Mouse (Mus musculus) liver, embryonic 16.5 days (tissue): Measurements from ENCODE around the gene Snx5. TPM values are rescaled to one million over a fixed set of nuclear protein-coding genes. Genes with fewer than 3 reads are reported as not detected.
A peak's percentile ranks its signal among the peaks of the same experiment; 100 is the strongest.

Source experiments
- ATAC-seq: fragments of 200-750 bp; cut with Nextera tagmentation; 2 replicates; pipeline ENCODE4 v1.8.0; 2017; ENCODE audit warnings: low read depth, mild to moderate bottlenecking, moderate number of reproducible peaks, moderate library complexity
- H3K27ac ChIP-seq: fragments of 300-500 bp; sonication (generic); 2 replicates; pipeline ENCODE4 v1.5.1; 2014; ENCODE audit warnings: mild to moderate bottlenecking, low read length
- H3K27me3 ChIP-seq: fragments of 300-500 bp; sonication (generic); 2 replicates; pipeline ENCODE4 v1.6.1; 2014; ENCODE audit warnings: low read depth, low read length, mixed read lengths; ENCODE audit not compliant: control insufficient read depth, insufficient read depth
- H3K36me3 ChIP-seq: fragments of 300-500 bp; sonication (generic); 2 replicates; pipeline ENCODE4 v1.6.1; 2014; ENCODE audit warnings: mild to moderate bottlenecking; ENCODE audit not compliant: control insufficient read depth, insufficient read depth
- H3K4me1 ChIP-seq: fragments of 300-500 bp; sonication (generic); 2 replicates; pipeline ENCODE4 v1.6.1; 2014; ENCODE audit warnings: low read depth, low read length, mixed read lengths; ENCODE audit not compliant: control insufficient read depth
- H3K4me2 ChIP-seq: fragments of 300-500 bp; sonication (generic); 2 replicates; pipeline ENCODE4 v1.6.1; 2014; ENCODE audit warnings: low read depth, low read length, mixed read lengths
- H3K4me3 ChIP-seq: fragments of 300-500 bp; sonication (generic); 2 replicates; pipeline ENCODE4 v1.5.1; 2014; ENCODE audit warnings: low read depth, mild to moderate bottlenecking, low read length
- H3K9ac ChIP-seq: fragments of 300-500 bp; sonication (generic); 2 replicates; pipeline ENCODE4 v1.6.1; 2014; ENCODE audit warnings: low read depth, low read length
- H3K9me3 ChIP-seq: fragments of 300-500 bp; sonication (generic); replicated peaks from 2 replicates; pipeline ENCODE4 v1.6.1; 2016; ENCODE audit warnings: low read length; ENCODE audit not compliant: control insufficient read depth
- WGBS: fragments of 180-500 bp; shearing (Covaris S2); extraction: QIAGEN DNeasy Blood & Tissue Kit; methylation state at CpG from one replicate; pipeline ENCODE4 v1.1.7; 2014; ENCODE audit not compliant: insufficient replicate concordance; 5-methylcytosine and 5-hydroxymethylcytosine counted together
- polyA plus RNA-seq: library from polyadenylated mRNA; unstranded; fragments of >200 nt; fragmentation: Nextera tagmentation; extraction: Ambion mirVana; gene quantifications from 2 replicates; pipeline ENCODE4 v1.2.1, GENCODE M21; 2015

The Snx5 gene
- polyA plus RNA-seq, 1 experiment from 2014 or later, result 56.5 TPM

DNA sequence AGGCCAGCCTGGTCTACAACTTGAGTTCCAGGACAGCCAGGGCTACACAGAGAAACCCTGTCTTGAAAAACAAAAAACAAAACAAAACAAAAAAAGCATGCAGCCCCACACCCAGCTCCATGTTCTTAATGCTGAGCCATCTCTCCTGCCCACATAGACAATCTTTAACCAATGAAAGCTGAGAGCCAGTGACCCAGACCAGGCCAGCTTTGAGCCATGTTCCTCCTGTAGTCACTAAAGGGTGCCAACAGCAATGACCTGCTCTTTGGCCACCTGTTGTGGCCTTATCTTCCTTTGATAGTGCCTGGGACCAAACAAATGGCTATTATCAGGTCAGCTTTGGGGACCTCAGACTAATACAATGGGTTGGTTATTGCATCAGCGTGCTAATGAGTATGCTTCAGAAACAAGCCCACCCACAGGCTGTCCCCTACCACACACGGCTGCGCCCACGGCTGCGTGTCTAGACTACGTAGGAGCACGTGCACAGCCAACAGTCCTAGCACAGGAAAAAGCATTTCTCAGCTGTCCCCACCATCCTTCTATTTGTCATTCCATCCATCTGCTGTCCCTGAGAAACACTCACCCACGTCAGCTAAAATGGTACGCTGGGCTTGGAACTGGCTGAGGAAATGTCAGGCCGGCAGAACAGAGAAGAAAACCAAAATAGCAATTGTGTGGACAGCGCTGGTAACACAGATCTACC lies 21.0 kb upstream of the Snx5 start:
- ATAC-seq, result no peak
- H3K9me3 ChIP-seq, result no peaks in the 10 kb centered on the region
- H3K4me1 ChIP-seq, result no peaks in the 10 kb centered on the region
- H3K4me3 ChIP-seq, result no peak overlapping the region
- H3K4me2 ChIP-seq, result no peak overlapping the region
- H3K27me3 ChIP-seq, result no peaks in the 10 kb centered on the region
- no peaks in the 10 kb centered on the region for H3K36me3 ChIP-seq
- H3K27ac ChIP-seq, result no peak overlapping the region
- H3K9ac ChIP-seq, result no peak overlapping the region
- 70% methylated on average over 11 of the region's 11 CpGs for WGBS

DNA sequence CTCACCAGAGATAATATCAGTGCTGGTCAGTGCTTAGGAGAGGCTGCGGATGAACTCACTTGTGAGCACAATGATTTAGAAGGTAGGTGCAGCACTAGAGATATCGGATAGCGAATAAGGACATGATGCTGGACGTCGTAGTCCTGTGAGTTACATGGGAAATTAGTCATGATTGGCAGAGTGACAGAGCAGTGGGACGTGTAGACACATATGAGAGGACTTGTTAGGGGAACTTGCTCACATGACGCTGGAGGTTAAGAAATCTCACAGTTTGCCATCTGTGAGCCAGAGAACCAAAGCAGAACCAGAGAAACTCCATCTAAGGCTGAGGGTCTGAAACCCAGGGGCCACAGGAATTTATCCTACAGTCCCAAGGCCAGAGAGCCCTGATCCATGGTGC lies 19.6 kb upstream of the Snx5 start:
- Histone ChIP-seq H3K4me2 (no peak overlapping the region), H3K4me3 (no peak overlapping the region), H3K36me3 (no peaks in the 10 kb centered on the region), H3K4me1 (no peaks in the 10 kb centered on the region), H3K9ac (no peak overlapping the region), H3K27ac (no peak overlapping the region), H3K9me3 (no peaks in the 10 kb centered on the region), H3K27me3 (no peaks in the 10 kb centered on the region)
- no peak for ATAC-seq
- 62% methylated on average over 7 of the region's 7 CpGs for WGBS

DNA sequence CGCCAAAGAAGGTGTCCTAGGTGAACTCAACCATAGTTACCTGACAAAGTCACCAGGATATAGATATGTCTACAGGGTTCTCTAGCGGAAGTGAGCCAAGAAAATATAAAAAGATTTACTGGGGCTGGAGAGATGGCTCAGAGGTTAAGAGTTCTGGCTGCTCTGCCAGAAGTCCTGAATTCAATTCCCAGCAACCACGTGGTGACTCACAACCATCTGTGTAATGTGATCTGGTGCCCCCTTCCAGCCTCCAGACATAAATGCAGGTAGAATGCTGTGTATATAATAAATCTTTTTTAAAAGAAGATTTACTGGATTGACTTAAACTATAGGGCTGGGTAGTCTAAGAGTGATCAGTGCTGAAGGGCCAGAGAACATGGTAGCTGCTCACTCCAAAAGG lies 10.7 kb upstream of the Snx5 start:
- Histone ChIP-seq H3K4me2 (no peak overlapping the region), H3K27me3 (no peaks in the 10 kb centered on the region), H3K9me3 (no peaks in the 10 kb centered on the region), H3K4me1 (no peaks in the 10 kb centered on the region), H3K36me3 (peaks cover 10% of the 10 kb centered on the region), H3K9ac (no peak overlapping the region), H3K4me3 (no peak overlapping the region), H3K27ac (no peak overlapping the region)
- 64% methylated on average over 3 of the region's 3 CpGs for WGBS
- ATAC-seq, result no peak

DNA sequence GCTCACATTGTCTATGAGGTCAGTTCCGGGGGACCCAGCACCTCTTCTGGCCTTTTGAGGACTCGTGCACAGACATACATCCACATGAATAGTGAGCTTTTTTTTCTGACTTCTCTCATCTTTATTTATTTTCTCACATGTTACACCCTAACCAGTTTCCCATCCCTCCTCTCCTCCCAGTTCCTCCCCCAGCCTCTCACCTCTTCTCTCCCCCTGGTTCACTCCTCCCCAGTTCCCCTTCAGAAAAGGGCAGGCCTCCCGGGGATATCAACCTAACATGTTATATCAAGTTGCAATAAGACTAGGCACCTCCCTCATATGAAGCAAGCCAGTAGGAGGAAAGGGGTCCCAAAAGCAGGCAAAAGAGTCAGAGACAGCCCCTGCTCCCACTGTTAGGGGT lies 9.9 kb upstream of the Snx5 start:
- H3K27ac ChIP-seq, result no peak overlapping the region
- WGBS, result 76% methylated on average over 3 of the region's 3 CpGs
- no peak overlapping the region for H3K9ac ChIP-seq
- no peak for ATAC-seq
- peaks cover 10% of the 10 kb centered on the region for H3K36me3 ChIP-seq
- H3K27me3 ChIP-seq, result no peaks in the 10 kb centered on the region
- H3K9me3 ChIP-seq, result no peaks in the 10 kb centered on the region
- no peak overlapping the region for H3K4me3 ChIP-seq
- no peak overlapping the region for H3K4me2 ChIP-seq
- H3K4me1 ChIP-seq, result no peaks in the 10 kb centered on the region

DNA sequence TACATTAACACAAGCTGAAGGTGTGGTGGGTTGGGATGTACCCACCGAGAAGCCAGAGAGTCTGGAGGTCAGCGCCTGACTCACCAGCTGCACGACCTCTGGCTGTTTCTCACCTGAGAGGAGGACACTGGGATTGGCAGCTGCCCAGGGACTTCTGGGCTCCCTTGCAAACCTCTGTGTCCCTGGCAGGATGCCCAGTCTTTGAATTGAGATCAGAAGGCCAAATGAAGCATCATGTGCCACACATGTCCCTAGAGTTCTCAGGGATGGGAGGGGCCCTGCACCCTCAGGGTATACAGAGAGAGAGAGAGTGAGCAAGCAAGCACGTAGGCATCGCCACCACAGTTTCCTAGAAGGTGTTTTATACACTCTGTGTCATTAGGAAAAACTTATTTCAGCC lies 9.0 kb upstream of the Snx5 start:
- H3K36me3 ChIP-seq, result peaks cover 10% of the 10 kb centered on the region
- no peak overlapping the region for H3K9ac ChIP-seq
- H3K4me1 ChIP-seq, result peaks cover 4% of the 10 kb centered on the region
- H3K27me3 ChIP-seq, result no peaks in the 10 kb centered on the region
- no peak overlapping the region for H3K4me3 ChIP-seq
- peak; percentile 75 for ATAC-seq
- no peak overlapping the region for H3K4me2 ChIP-seq
- H3K27ac ChIP-seq, result 0 out of 2 replicates have a peak overlapping the region, but pooled peaks have one; percentile 33
- WGBS, result 72% methylated on average over 5 of the region's 5 CpGs
- no peaks in the 10 kb centered on the region for H3K9me3 ChIP-seq

DNA sequence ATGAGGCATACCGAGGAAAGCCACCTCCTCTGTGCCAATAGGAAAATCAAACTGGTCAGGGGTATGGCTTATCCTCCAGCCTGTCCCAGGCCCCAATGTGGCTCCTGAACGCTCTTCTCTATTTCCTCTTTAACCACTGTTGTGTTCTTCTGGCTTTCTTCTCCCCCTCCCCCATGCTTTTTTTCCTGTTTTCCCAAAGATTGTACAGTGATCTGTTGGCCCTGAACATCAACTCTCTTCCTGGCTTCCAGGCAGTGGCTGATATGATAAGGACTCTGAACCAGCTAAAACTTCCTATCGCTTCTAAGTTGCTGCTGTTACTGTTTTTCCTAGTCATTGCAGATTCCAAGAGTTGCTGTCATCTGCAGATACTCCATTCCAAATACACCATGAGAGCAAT lies 6.2 kb upstream of the Snx5 start:
- Histone ChIP-seq H3K27ac (no peak overlapping the region), H3K36me3 (peaks cover 10% of the 10 kb centered on the region), H3K9ac (no peak overlapping the region), H3K4me2 (no peak overlapping the region), H3K27me3 (no peaks in the 10 kb centered on the region), H3K4me1 (peaks cover 9% of the 10 kb centered on the region), H3K4me3 (no peak overlapping the region), H3K9me3 (no peaks in the 10 kb centered on the region)
- 56% methylated on average over 3 of the region's 3 CpGs for WGBS
- peak; percentile 35 for ATAC-seq

DNA sequence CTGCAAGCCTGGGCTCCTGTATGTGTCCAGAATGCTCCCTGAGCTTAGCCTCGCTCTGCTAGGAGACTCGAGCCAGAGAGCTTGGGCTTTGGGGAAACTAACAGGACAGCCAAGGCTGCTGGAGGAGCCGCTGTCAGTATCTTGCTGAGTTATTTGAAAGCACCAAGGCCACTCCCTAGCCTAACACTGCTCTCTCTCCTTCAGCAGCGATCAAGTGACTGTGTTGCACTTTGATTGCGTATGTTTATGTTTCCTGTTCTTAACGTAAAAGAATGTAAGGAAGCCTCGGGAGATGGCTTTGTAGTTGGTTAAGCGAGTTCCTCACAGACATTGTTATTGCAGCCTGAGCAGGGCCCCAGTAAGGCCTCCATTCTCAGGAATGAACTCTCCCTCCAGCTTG lies 4.0 kb upstream of the Snx5 start:
- no peaks in the 10 kb centered on the region for H3K9me3 ChIP-seq
- peaks cover 10% of the 10 kb centered on the region for H3K36me3 ChIP-seq
- H3K4me2 ChIP-seq, result 0 out of 2 replicates have a peak overlapping the region, but pooled peaks have one; percentile 7
- H3K27ac ChIP-seq, result peak overlapping the region; percentile 58
- H3K4me3 ChIP-seq, result no peak overlapping the region
- no peak for ATAC-seq
- H3K4me1 ChIP-seq, result peaks cover 13% of the 10 kb centered on the region
- 0 out of 2 replicates have a peak overlapping the region, but pooled peaks have one; percentile 13 for H3K9ac ChIP-seq
- WGBS, result 19% methylated on average over 8 of the region's 8 CpGs
- no peaks in the 10 kb centered on the region for H3K27me3 ChIP-seq

DNA sequence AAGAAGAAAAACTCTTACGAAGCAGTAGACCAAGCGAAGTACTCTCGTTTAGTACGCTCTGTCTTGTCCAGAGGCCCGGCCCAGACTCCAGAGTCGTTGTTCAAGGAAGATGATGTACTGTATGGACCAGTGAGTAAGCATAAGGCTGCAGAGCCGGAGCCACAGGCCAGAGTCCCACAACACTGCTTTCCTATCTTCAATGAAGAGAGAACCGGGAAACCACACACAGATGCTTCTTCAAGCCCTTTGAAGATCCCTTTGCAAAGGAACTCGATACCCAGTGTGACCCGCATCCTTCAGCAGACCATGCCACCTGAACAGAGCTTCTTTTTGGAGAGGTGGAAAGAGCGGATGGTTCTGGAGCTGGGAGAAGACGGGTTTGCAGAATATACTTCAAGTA lies 1.4 kb upstream of the Snx5 start:
- no peaks in the 10 kb centered on the region for H3K27me3 ChIP-seq
- 0 out of 2 replicates have a peak overlapping the region, but pooled peaks have one; percentile 4 for H3K4me2 ChIP-seq
- H3K27ac ChIP-seq, result no peak overlapping the region
- no peak overlapping the region for H3K9ac ChIP-seq
- no peaks in the 10 kb centered on the region for H3K9me3 ChIP-seq
- H3K4me1 ChIP-seq, result peaks cover 28% of the 10 kb centered on the region
- H3K4me3 ChIP-seq, result no peak overlapping the region
- H3K36me3 ChIP-seq, result peaks cover under 1% of the 10 kb centered on the region; the same call in 1 of the 2 replicates
- 73% methylated on average over 12 of the region's 12 CpGs for WGBS
- ATAC-seq, result no peak

DNA sequence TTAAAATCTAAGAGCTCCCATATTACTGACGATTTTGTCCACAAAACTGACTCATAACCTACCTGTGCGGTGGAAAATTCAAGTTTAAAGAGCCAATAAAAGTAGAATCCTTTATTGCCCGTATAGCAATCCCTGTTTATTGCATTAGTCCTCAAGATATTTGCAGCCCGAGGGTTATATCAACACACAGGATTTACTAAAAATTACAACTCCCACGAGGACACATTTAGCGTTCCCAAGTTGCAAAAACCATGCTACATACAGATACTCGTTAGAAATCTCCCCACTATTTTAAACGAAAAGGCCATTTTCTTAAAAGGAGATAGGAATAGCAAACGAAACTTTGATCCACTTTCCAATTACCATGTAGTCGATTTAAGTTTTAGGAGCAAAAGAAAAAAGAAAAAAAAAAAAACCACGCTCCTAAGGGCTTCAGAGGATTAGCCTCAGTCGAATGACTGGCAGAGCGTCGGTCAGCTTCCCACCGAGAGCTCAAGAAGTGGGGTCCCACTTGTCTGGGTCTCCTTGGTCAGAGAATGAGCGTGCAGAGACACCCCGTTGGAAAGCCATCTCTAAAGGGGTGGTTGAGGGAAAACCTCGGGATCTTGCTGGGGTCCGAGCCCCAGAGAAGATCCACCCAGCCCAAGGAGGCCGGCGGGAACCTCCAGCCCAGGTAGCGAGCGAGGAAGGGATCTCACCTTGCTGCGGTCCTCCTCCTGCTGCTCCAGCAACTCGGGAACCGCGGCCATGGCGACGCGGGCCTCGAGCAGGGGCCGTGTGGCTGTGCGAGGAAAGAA lies 829 bp downstream of the Snx5 start:
- H3K36me3 ChIP-seq, result no peaks in the 10 kb centered on the region; the same call in 1 of the 2 replicates
- under 1% methylated on average over 32 of the region's 33 CpGs for WGBS
- H3K27me3 ChIP-seq, result no peaks in the 10 kb centered on the region
- H3K4me1 ChIP-seq, result peaks cover 39% of the 10 kb centered on the region
- H3K9ac ChIP-seq, result peak overlapping the region; percentile 94
- H3K27ac ChIP-seq, result peak overlapping the region; percentile 97
- ATAC-seq, result no peak; the same call in 1 of the 2 replicates
- H3K4me2 ChIP-seq, result peak overlapping the region; percentile 86
- H3K9me3 ChIP-seq, result no peaks in the 10 kb centered on the region
- H3K4me3 ChIP-seq, result peak overlapping the region; percentile 91
